Mouse (Mus musculus): ENCODE results near the gene Sema3b. TPM values are rescaled to one million over a fixed set of nuclear protein-coding genes. Genes with fewer than 3 reads are reported as not detected.

The Sema3b gene
- polyA plus RNA-seq, 1 experiment from 2014 or later, result 3.9 TPM

DNA sequence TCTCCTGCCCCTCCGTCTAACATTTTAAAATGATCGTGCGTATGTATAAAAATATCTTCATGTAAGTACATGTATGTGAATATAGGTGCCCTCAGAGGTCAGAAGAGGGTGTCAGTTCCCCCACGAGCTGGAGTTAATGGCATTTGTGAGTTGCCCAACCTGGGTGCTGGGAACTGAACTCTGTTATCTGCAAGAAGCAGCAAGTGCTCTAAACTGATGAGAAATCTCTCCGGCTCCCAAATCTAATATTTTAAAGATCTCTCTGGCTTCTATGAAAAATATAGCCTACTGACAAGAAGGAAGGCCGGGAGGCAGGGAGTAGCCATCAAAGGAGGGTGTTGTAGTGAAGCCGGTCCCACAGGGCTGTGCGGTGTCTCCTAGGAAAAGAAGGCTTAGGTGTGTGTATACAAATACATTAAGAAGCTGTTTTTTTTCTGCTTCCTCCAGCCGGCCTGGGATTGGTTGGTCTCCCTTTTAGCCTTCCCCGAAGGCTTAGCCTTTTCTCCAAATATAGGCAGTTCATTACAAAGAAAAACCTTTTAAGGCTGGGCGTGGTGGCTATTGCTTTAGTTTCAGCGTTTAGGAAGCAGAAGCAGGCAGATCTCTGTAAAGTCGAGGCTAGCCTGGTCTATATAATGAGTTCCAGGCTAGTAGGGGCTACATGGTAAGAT lies 34.6 kb upstream of the Sema3b start:
- Histone ChIP-seq H3K36me3 (no peaks in the 10 kb centered on the region), H3K9me3 (no peaks in the 10 kb centered on the region), H3K4me3 (peak overlapping the region; percentile 52; the same call in 1 of the 2 replicates), H3K4me1 (replicated peaks) (peaks cover 49% of the 10 kb centered on the region), H3K27ac (peak overlapping the region; percentile 90), H3K27me3 (ENCODE audit: insufficient read depth, poor library complexity, severe bottlenecking) (no peaks in the 10 kb centered on the region)
- no peak for DNase-seq (ENCODE audit: low spot score)
- WGBS, result 93% methylated on average over 13 of the region's 13 CpGs

- peak overlapping the region; percentile 81 for H3K27ac ChIP-seq
- H3K27me3 ChIP-seq (ENCODE audit: insufficient read depth, poor library complexity, severe bottlenecking), result no peaks in the 10 kb centered on the region
- peaks cover 62% of the 10 kb centered on the region for H3K4me1 ChIP-seq (replicated peaks)
- WGBS, result 47% methylated on average over 8 of the region's 8 CpGs
- DNase-seq (ENCODE audit: low spot score), result no peak
- no peaks in the 10 kb centered on the region for H3K9me3 ChIP-seq
- no peak overlapping the region for H3K4me3 ChIP-seq
- H3K36me3 ChIP-seq, result no peaks in the 10 kb centered on the region
Measured at GRCm38 (mm10) chr9:107641666-107642065, 32.6 kb upstream of the Sema3b start.

DNA sequence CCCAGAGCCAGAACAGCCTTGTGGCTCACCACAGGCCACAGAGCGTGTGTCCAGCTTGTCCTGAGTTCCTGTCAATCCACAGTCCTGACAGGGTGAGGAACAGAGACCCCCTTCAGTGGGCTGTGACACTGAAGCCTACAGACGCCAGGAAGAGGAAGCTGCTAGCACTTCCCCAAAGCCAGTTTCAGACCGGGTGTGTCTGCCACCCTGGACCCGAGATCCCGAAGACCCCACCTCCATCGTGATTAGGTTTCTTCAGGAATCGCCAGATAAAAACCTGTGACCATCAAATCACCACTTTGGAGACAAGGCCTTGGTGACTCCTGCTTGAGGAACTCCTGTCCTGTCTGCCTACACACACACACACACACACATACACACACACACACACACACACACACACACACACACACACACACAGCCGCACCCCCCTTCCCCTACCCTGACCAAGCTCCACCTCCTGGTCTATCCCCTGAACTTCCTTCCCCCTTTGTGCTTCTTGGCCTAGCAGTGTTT lies 31.3 kb upstream of the Sema3b start:
- Histone ChIP-seq H3K27ac (peak overlapping the region; percentile 79), H3K9me3 (no peaks in the 10 kb centered on the region), H3K36me3 (no peaks in the 10 kb centered on the region), H3K27me3 (ENCODE audit: insufficient read depth, poor library complexity, severe bottlenecking) (no peaks in the 10 kb centered on the region), H3K4me3 (no peak overlapping the region), H3K4me1 (replicated peaks) (peaks cover 75% of the 10 kb centered on the region)
- peak; percentile 41 for DNase-seq (ENCODE audit: low spot score)
- 30% methylated on average over 8 of the region's 8 CpGs for WGBS

DNA sequence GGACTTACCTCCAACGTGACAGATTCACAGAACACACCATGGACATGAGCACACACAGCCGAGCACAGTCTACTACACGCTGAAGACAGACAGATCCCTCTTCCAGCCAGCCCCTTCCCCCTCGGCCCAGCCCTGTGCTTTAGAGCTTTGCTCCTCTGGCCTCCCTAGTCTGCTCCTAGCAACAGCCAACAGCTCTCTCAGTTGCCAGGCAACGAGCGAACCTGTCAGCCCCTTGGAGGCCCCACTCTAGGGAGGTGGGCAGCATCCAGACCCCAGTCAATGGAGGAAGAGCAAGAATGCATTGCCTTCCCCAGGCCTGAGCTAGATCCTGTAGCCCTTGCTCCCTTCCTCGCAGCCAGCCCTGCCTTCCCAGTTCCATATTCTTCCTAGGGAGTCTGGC lies 28.0 kb upstream of the Sema3b start:
- H3K4me1 ChIP-seq (replicated peaks), result peaks cover 87% of the 10 kb centered on the region
- H3K9me3 ChIP-seq, result no peaks in the 10 kb centered on the region
- 22% methylated on average over 7 of the region's 7 CpGs for WGBS
- H3K36me3 ChIP-seq, result peaks cover 11% of the 10 kb centered on the region
- peak overlapping the region; percentile 99 for H3K27ac ChIP-seq
- H3K4me3 ChIP-seq, result peak overlapping the region; percentile 27
- peak; percentile 88 for DNase-seq (ENCODE audit: low spot score)
- H3K27me3 ChIP-seq (ENCODE audit: insufficient read depth, poor library complexity, severe bottlenecking), result no peaks in the 10 kb centered on the region

DNA sequence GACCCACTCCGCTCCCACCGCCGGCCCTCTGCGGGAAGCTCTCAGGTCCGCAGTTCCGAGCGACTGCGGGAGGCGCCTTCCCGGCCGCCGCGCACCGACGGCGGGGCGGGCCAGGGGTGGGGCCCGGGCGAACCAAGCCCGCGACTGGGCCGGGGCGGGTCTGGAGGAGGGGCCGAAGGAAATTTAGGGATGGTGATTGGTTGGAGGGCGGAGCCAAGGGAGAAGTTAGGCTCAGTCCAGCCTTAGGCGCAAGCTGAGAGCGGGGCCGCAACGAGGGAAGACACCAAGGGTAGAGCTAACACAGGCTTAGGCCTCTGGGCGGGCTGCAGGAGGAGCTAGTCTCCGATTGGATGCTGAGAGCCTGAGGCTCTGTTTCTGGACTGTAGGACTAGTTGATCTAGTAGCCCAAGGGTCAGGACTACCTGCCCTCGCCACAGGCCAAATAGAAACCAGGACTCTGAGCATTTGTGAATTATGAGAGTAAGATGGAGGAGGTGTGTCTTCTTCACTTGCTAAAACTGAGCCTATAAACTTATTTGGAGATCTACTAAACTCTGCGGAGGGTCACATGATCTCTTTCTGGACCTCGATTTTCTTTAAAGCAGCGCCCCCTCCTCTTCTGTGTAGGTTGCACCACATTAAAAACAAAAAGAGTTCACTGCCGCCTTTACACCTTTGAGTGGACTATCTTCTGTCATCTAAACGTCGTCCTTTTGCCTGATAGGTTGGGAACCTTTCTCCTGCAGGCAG lies 26.4 kb upstream of the Sema3b start, which contains the start of gene Gnai2:
TSS of gene Gnai2 (minus strand) at position 89 of the 750 bp plus-strand sequence.
- 2% methylated on average over 38 of the region's 38 CpGs for WGBS
- H3K36me3 ChIP-seq, result peaks cover 16% of the 10 kb centered on the region
- peak within 1 kb of the TSS; percentile 87 for H3K4me3 ChIP-seq
- H3K27me3 ChIP-seq (ENCODE audit: insufficient read depth, poor library complexity, severe bottlenecking), result no peaks in the 10 kb centered on the region
- peak; percentile 97 for DNase-seq (ENCODE audit: low spot score)
- H3K4me1 ChIP-seq (replicated peaks), result peaks cover 87% of the 10 kb centered on the region
- H3K9me3 ChIP-seq, result no peaks in the 10 kb centered on the region
- H3K27ac ChIP-seq, result peak within 1 kb of the TSS; percentile 99

DNA sequence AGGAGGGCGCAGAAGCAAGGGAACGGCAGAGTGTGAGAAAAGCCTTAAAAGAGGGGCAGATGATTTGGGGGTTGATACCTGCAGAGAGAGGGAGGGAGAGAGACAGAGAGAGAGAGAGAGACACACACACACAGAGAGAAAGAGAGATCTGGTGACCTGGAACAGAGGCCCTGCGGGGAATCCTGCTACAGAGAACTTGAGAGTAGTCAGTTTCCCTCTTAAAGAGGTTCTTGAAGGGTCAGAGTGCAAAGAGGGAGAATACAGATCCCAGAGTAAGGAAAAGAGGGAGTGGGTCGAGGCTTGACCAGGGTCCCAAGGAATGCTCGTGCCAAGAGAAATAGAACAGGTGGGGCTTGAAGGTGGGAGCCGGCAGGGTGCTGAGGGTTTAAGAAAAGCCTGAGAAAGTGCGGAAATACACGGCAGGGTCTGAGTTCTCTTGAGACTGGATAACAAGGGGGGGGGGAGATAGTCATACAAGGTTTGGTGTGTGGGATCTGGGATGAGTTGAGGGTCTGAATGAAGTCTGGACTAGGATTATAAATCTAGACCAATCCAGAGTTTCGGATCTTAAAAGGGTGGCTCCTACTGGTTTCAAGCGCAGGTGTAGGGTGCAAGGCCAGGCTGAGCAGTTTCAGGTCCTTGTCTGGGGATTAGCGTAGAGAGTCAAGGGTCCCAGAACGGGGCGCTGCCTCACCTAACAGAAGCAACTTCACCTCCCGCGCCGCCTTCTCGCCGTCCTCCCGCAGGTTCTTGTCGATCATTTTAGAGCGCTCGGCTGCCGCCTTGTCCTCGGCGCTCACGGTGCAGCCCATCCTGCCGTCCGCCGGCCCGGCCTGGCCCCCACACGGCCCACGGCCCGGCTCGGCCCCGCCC lies 25.6 kb upstream of the Sema3b start:
- Histone ChIP-seq H3K9me3 (no peaks in the 10 kb centered on the region), H3K4me3 (peak overlapping the region; percentile 87), H3K4me1 (replicated peaks) (peaks cover 87% of the 10 kb centered on the region), H3K36me3 (peaks cover 16% of the 10 kb centered on the region), H3K27me3 (ENCODE audit: insufficient read depth, poor library complexity, severe bottlenecking) (no peaks in the 10 kb centered on the region), H3K27ac (peak overlapping the region; percentile 99)
- WGBS, result under 1% methylated on average over 35 of the region's 35 CpGs
- no peak for DNase-seq (ENCODE audit: low spot score)

- WGBS, result 1% methylated on average over 15 of the region's 15 CpGs
- H3K9me3 ChIP-seq, result no peaks in the 10 kb centered on the region
- H3K27ac ChIP-seq, result peak overlapping the region; percentile 99
- peak; percentile 48 for DNase-seq (ENCODE audit: low spot score)
- no peaks in the 10 kb centered on the region for H3K27me3 ChIP-seq (ENCODE audit: insufficient read depth, poor library complexity, severe bottlenecking)
- peaks cover 87% of the 10 kb centered on the region for H3K4me1 ChIP-seq (replicated peaks)
- peak overlapping the region; percentile 87 for H3K4me3 ChIP-seq
- H3K36me3 ChIP-seq, result peaks cover 23% of the 10 kb centered on the region
Measured at GRCm38 (mm10) chr9:107633661-107634405, 24.8 kb upstream of the Sema3b start.

- Histone ChIP-seq H3K27me3 (ENCODE audit: insufficient read depth, poor library complexity, severe bottlenecking) (no peaks in the 10 kb centered on the region), H3K4me1 (replicated peaks) (peaks cover 94% of the 10 kb centered on the region), H3K36me3 (peaks cover 30% of the 10 kb centered on the region), H3K27ac (peak overlapping the region; percentile 99), H3K4me3 (peak overlapping the region; percentile 87), H3K9me3 (no peaks in the 10 kb centered on the region)
- under 1% methylated on average over 33 of the region's 33 CpGs for WGBS
- peak; percentile 75 for DNase-seq (ENCODE audit: low spot score)
Measured at GRCm38 (mm10) chr9:107633091-107633660, 24.1 kb upstream of the Sema3b start.

DNA sequence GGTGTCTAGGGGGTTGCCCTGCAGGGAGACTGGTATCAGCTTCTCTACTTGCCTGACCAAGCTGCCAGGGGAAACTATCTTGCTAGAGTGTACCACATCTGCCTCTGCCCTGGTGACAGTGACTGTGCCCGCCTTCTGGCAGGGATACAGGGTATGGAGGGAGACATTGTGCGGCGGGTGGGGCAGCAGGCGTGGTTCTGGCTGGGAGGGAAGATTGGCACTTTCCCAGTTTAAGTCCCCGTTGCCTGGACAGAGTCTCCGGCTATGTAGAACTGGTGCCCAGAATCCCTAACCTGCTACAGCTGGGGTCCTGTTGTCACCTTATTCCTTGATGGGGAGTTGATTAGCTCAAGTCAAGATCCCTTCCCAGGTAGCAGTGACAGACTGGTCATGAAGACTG lies 23.4 kb upstream of the Sema3b start:
- H3K9me3 ChIP-seq, result no peaks in the 10 kb centered on the region
- H3K4me1 ChIP-seq (replicated peaks), result peaks cover 96% of the 10 kb centered on the region
- DNase-seq (ENCODE audit: low spot score), result no peak
- no peaks in the 10 kb centered on the region for H3K27me3 ChIP-seq (ENCODE audit: insufficient read depth, poor library complexity, severe bottlenecking)
- peak overlapping the region; percentile 87 for H3K4me3 ChIP-seq
- H3K36me3 ChIP-seq, result peaks cover 36% of the 10 kb centered on the region
- 45% methylated on average over 6 of the region's 6 CpGs for WGBS
- H3K27ac ChIP-seq, result peak overlapping the region; percentile 99

DNA sequence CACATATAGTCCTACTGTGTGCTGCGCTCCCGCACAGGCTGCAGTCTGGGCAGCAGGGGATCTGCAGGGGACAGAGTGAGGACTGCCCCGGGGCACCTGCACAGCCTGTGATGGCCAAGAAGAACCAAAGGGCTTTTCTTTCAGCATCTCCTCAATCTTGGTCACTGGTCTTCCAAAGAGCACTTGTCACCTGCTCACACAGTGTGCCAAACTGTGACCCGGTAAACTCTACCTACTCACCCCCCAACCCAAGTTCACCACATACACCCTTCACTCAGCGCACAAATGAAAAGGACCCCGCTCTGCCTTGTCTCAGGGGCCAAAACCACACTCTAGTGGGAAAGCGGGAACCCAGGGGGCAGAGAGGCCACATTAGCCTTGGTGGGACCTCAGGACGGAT lies 22.8 kb upstream of the Sema3b start:
- Histone ChIP-seq H3K4me1 (replicated peaks) (peaks cover 96% of the 10 kb centered on the region), H3K27ac (peak overlapping the region; percentile 99), H3K9me3 (no peaks in the 10 kb centered on the region), H3K36me3 (peaks cover 36% of the 10 kb centered on the region), H3K4me3 (peak overlapping the region; percentile 87), H3K27me3 (ENCODE audit: insufficient read depth, poor library complexity, severe bottlenecking) (no peaks in the 10 kb centered on the region)
- DNase-seq (ENCODE audit: low spot score), result no peak
- 62% methylated on average over 8 of the region's 8 CpGs for WGBS

DNA sequence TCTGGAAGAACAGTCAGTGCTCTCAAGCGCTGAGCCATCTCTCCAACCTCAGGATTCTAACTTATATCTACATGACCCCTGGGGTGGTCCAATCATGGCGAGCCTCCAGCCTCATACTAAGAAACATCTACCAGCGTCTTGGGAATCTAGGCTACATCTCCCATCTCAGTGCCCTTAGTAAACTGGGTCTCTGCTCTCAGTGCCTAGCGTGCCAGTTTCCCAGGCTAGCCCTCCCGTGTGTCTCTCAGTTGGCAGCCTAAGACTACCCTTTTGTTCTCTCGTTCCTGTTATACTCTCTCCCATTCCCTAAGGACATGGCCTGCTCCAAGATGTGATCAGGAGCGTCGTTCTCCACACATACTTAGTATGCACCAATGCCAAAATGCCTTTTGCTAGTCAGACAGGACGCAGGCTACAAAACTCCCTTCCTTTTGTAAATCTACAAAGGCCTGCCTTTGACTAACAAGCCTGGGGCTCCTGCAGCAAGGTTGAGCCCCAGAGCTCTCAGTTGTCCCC lies 22.3 kb upstream of the Sema3b start:
- Histone ChIP-seq H3K27me3 (ENCODE audit: insufficient read depth, poor library complexity, severe bottlenecking) (no peaks in the 10 kb centered on the region), H3K4me1 (replicated peaks) (peaks cover 96% of the 10 kb centered on the region), H3K27ac (peak overlapping the region; percentile 99), H3K9me3 (no peaks in the 10 kb centered on the region), H3K36me3 (peaks cover 39% of the 10 kb centered on the region), H3K4me3 (peak overlapping the region; percentile 87)
- DNase-seq (ENCODE audit: low spot score), result no peak
- 35% methylated on average over 9 of the region's 9 CpGs for WGBS

Data from hindbrain, embryonic 10.5 days (tissue).